Mouse (Mus musculus): ENCODE measurements around the gene Csf2rb2.

DNA sequence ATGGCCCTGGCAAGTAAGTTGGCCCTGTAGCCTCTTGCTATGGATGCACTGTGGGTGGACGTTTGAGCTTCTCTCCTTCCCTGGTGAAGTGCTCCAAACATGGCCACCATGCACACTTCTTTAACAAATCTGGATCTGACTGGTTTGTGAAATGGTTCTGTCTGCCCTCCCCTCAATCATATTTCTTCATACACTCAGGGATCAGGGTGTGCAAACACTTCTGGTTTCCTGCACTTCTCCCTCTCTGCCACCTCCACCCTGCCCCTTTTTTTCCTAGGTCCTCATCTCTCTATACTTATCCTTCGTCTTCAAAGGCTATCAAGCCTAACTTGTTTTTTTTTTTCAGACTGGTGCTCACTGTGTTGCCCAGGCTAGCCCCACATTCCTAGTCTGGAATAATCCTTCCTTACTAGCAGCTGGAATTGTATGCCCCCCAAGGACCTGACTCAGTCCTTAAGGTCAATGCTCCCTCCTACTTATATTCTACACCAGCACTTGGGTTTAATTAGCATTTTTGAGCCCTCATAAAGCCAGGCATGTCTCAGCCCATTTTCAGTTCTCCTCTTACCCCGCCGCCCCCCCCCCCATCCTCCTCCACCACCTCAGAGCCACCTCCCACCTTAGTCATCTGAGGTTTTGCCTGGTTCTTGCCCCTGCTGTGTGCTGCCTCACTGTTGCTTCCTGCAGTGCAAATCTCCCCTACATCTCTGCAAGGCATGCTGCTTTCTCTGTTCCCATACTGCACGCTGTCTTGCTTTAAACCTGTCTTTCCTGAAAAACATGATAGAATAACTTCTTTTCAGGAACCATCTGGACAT lies 26.2 kb upstream of the Csf2rb2 start:
- TF ChIP-seq EP300 (optimal IDR thresholded peaks at IDR 0.05), result no peak
- TF ChIP-seq CTCF (IDR thresholded peaks at IDR 0.05; ENCODE audit: low read depth), result no peak
